Mouse (Mus musculus): ENCODE data around the gene Magi1. TPM values are rescaled to one million over a fixed set of nuclear protein-coding genes. Genes with fewer than 3 reads are reported as not detected.

The Magi1 gene
- polyA plus RNA-seq, 1 experiment from 2014 or later, result 7.0 TPM

- ATAC-seq (ENCODE audit: low FRiP score, low TSS enrichment), result peak; percentile 67
- peaks cover 4% of the 10 kb centered on the region; the same call in 1 of the 2 replicates for H3K9me3 ChIP-seq (ENCODE audit: low read length)
- WGBS, result under 1% methylated on average over 44 of the region's 44 CpGs
- H3K4me3 ChIP-seq (ENCODE audit: low read length), result peak overlapping the region; percentile 82
- no peaks in the 10 kb centered on the region for H3K36me3 ChIP-seq (ENCODE audit: insufficient read depth, low read length)
- H3K9ac ChIP-seq (replicated peaks; ENCODE audit: low read length), result peak overlapping the region; percentile 79
- no peaks in the 10 kb centered on the region for H3K27me3 ChIP-seq (ENCODE audit: insufficient read depth, low read length)
- H3K27ac ChIP-seq (ENCODE audit: low read length), result peak overlapping the region; percentile 99
- H3K4me1 ChIP-seq (ENCODE audit: insufficient read depth, low read length), result peaks cover 22% of the 10 kb centered on the region
- H3K4me2 ChIP-seq (replicated peaks; ENCODE audit: low read depth, low read length), result peak overlapping the region; percentile 97
These were observed 540 bp upstream of the Magi1 start for GRCm38 (mm10) chr6:94284089-94284825.

GRCm38 (mm10) chr6:94282301-94283241 lies 1.1 kb downstream of the Magi1 start:
- Histone ChIP-seq H3K36me3 (ENCODE audit: insufficient read depth, low read length) (no peaks in the 10 kb centered on the region), H3K9ac (replicated peaks; ENCODE audit: low read length) (peak overlapping the region; percentile 92), H3K27ac (ENCODE audit: low read length) (peak overlapping the region; percentile 99), H3K9me3 (ENCODE audit: low read length) (no peaks in the 10 kb centered on the region), H3K4me1 (ENCODE audit: insufficient read depth, low read length) (peaks cover 22% of the 10 kb centered on the region), H3K4me3 (ENCODE audit: low read length) (peak overlapping the region; percentile 82), H3K27me3 (ENCODE audit: insufficient read depth, low read length) (no peaks in the 10 kb centered on the region), H3K4me2 (replicated peaks; ENCODE audit: low read depth, low read length) (peak overlapping the region; percentile 97)
- no peak for ATAC-seq (ENCODE audit: low FRiP score, low TSS enrichment)
- WGBS, result under 1% methylated on average over 55 of the region's 55 CpGs

GRCm38 (mm10) chr6:94281606-94282280 lies 2.0 kb downstream of the Magi1 start:
- Histone ChIP-seq H3K27ac (ENCODE audit: low read length) (no peak overlapping the region), H3K9ac (replicated peaks; ENCODE audit: low read length) (peak overlapping the region; percentile 92), H3K4me2 (replicated peaks; ENCODE audit: low read depth, low read length) (peak overlapping the region; percentile 97), H3K36me3 (ENCODE audit: insufficient read depth, low read length) (no peaks in the 10 kb centered on the region), H3K4me1 (ENCODE audit: insufficient read depth, low read length) (peaks cover 22% of the 10 kb centered on the region), H3K9me3 (ENCODE audit: low read length) (no peaks in the 10 kb centered on the region), H3K4me3 (ENCODE audit: low read length) (peak overlapping the region; percentile 82), H3K27me3 (ENCODE audit: insufficient read depth, low read length) (no peaks in the 10 kb centered on the region)
- WGBS, result 13% methylated on average over 17 of the region's 17 CpGs
- no peak for ATAC-seq (ENCODE audit: low FRiP score, low TSS enrichment)

- WGBS, result 96% methylated on average over 3 of the region's 3 CpGs
- no peak overlapping the region for H3K4me3 ChIP-seq (ENCODE audit: low read length)
- H3K27me3 ChIP-seq (ENCODE audit: insufficient read depth, low read length), result no peaks in the 10 kb centered on the region
- no peak for ATAC-seq (ENCODE audit: low FRiP score, low TSS enrichment)
- H3K4me2 ChIP-seq (replicated peaks; ENCODE audit: low read depth, low read length), result no peak overlapping the region
- no peak overlapping the region for H3K9ac ChIP-seq (replicated peaks; ENCODE audit: low read length)
- H3K9me3 ChIP-seq (ENCODE audit: low read length), result no peaks in the 10 kb centered on the region
- H3K36me3 ChIP-seq (ENCODE audit: insufficient read depth, low read length), result no peaks in the 10 kb centered on the region
- H3K27ac ChIP-seq (ENCODE audit: low read length), result no peak overlapping the region
- H3K4me1 ChIP-seq (ENCODE audit: insufficient read depth, low read length), result peaks cover 9% of the 10 kb centered on the region
These were observed 9.8 kb downstream of the Magi1 start for GRCm38 (mm10) chr6:94273941-94274340.

- Histone ChIP-seq H3K27ac (ENCODE audit: low read length) (no peak overlapping the region), H3K9ac (replicated peaks; ENCODE audit: low read length) (no peak overlapping the region), H3K36me3 (ENCODE audit: insufficient read depth, low read length) (no peaks in the 10 kb centered on the region), H3K27me3 (ENCODE audit: insufficient read depth, low read length) (no peaks in the 10 kb centered on the region), H3K9me3 (ENCODE audit: low read length) (no peaks in the 10 kb centered on the region), H3K4me1 (ENCODE audit: insufficient read depth, low read length) (peaks cover 9% of the 10 kb centered on the region), H3K4me3 (ENCODE audit: low read length) (no peak overlapping the region), H3K4me2 (replicated peaks; ENCODE audit: low read depth, low read length) (no peak overlapping the region)
- no peak for ATAC-seq (ENCODE audit: low FRiP score, low TSS enrichment)
- WGBS, result 80% methylated on average over 5 of the region's 5 CpGs
These were observed 13.7 kb downstream of the Magi1 start for GRCm38 (mm10) chr6:94270001-94270400.

GRCm38 (mm10) chr6:94269174-94269573 lies 14.5 kb downstream of the Magi1 start:
- no peaks in the 10 kb centered on the region for H3K9me3 ChIP-seq (ENCODE audit: low read length)
- ATAC-seq (ENCODE audit: low FRiP score, low TSS enrichment), result no peak
- H3K36me3 ChIP-seq (ENCODE audit: insufficient read depth, low read length), result no peaks in the 10 kb centered on the region
- no peak overlapping the region for H3K27ac ChIP-seq (ENCODE audit: low read length)
- no peaks in the 10 kb centered on the region for H3K27me3 ChIP-seq (ENCODE audit: insufficient read depth, low read length)
- no peak overlapping the region for H3K4me2 ChIP-seq (replicated peaks; ENCODE audit: low read depth, low read length)
- no peak overlapping the region for H3K4me3 ChIP-seq (ENCODE audit: low read length)
- no peak overlapping the region for H3K9ac ChIP-seq (replicated peaks; ENCODE audit: low read length)
- WGBS, result 77% methylated on average over 4 of the region's 4 CpGs
- peaks cover 9% of the 10 kb centered on the region for H3K4me1 ChIP-seq (ENCODE audit: insufficient read depth, low read length)

GRCm38 (mm10) chr6:94265244-94265935 lies 18.3 kb downstream of the Magi1 start:
- Histone ChIP-seq H3K9ac (replicated peaks; ENCODE audit: low read length) (no peak overlapping the region), H3K4me1 (ENCODE audit: insufficient read depth, low read length) (no peaks in the 10 kb centered on the region), H3K4me2 (replicated peaks; ENCODE audit: low read depth, low read length) (no peak overlapping the region), H3K36me3 (ENCODE audit: insufficient read depth, low read length) (no peaks in the 10 kb centered on the region), H3K9me3 (ENCODE audit: low read length) (no peaks in the 10 kb centered on the region), H3K4me3 (ENCODE audit: low read length) (no peak overlapping the region), H3K27ac (ENCODE audit: low read length) (no peak overlapping the region), H3K27me3 (ENCODE audit: insufficient read depth, low read length) (no peaks in the 10 kb centered on the region)
- 63% methylated on average over 3 of the region's 3 CpGs for WGBS
- no peak for ATAC-seq (ENCODE audit: low FRiP score, low TSS enrichment)

GRCm38 (mm10) chr6:94264183-94264941 lies 19.4 kb downstream of the Magi1 start:
- no peaks in the 10 kb centered on the region for H3K4me1 ChIP-seq (ENCODE audit: insufficient read depth, low read length)
- H3K36me3 ChIP-seq (ENCODE audit: insufficient read depth, low read length), result no peaks in the 10 kb centered on the region
- H3K27me3 ChIP-seq (ENCODE audit: insufficient read depth, low read length), result no peaks in the 10 kb centered on the region
- H3K9ac ChIP-seq (replicated peaks; ENCODE audit: low read length), result no peak overlapping the region
- H3K9me3 ChIP-seq (ENCODE audit: low read length), result no peaks in the 10 kb centered on the region
- 79% methylated on average over 7 of the region's 7 CpGs for WGBS
- H3K4me3 ChIP-seq (ENCODE audit: low read length), result no peak overlapping the region
- no peak overlapping the region for H3K4me2 ChIP-seq (replicated peaks; ENCODE audit: low read depth, low read length)
- no peak for ATAC-seq (ENCODE audit: low FRiP score, low TSS enrichment)
- no peak overlapping the region for H3K27ac ChIP-seq (ENCODE audit: low read length)

GRCm38 (mm10) chr6:94260831-94261230 lies 22.9 kb downstream of the Magi1 start:
- Histone ChIP-seq H3K4me2 (replicated peaks; ENCODE audit: low read depth, low read length) (no peak overlapping the region), H3K4me1 (ENCODE audit: insufficient read depth, low read length) (peaks cover 23% of the 10 kb centered on the region), H3K36me3 (ENCODE audit: insufficient read depth, low read length) (no peaks in the 10 kb centered on the region), H3K27me3 (ENCODE audit: insufficient read depth, low read length) (no peaks in the 10 kb centered on the region), H3K9ac (replicated peaks; ENCODE audit: low read length) (no peak overlapping the region), H3K4me3 (ENCODE audit: low read length) (no peak overlapping the region), H3K9me3 (ENCODE audit: low read length) (no peaks in the 10 kb centered on the region), H3K27ac (ENCODE audit: low read length) (no peak overlapping the region)
- 93% methylated on average over 5 of the region's 5 CpGs for WGBS
- ATAC-seq (ENCODE audit: low FRiP score, low TSS enrichment), result no peak

Data from kidney, embryonic 16.5 days (tissue).